11 mouse cellular contexts compared by ENCODE assay signal in genomic region chr1:37248406-37248805, GRCm38 (mm10). TPM values are rescaled to one million over a fixed set of nuclear protein-coding genes. Genes with fewer than 3 reads are reported as not detected.
DNase-seq lines count a peak whose midpoint lies in the region; ATAC-seq and TF ChIP-seq lines count a peak whose summit lies in the region.
"Had no signal": no experiment of that assay in that cellular context is flagged by ENCODE, and none has a peak within 500 bp of the region (broad histone marks: within the 10 kb centered on the region; RNA-seq: fewer than 3 reads in every experiment).

No protein-coding gene starts in this region.

- no peak overlapping the region for H3K4me2 ChIP-seq in heart, embryonic 12.5 days
- H3K4me2 ChIP-seq in intestine, postnatal 0 days (replicated peaks; ENCODE audit: low read depth) = no peak overlapping the region
- H3K4me2 ChIP-seq: limb, embryonic 12.5 days had no signal

- no peak for TF ChIP-seq CTCF in C2C12 (IDR thresholded peaks at IDR 0.05; ENCODE audit: control insufficient read depth, insufficient read depth, insufficient read length)
- TF ChIP-seq CTCF in intestine, postnatal 0 days (IDR thresholded peaks at IDR 0.05; ENCODE audit: low read depth) = no peak

- no peak overlapping the region for H3K27ac ChIP-seq in heart, embryonic 12.5 days (ENCODE audit: poor library complexity, severe bottlenecking)
- no peak overlapping the region for H3K27ac ChIP-seq in intestine, postnatal 0 days (ENCODE audit: low read depth, low read length)
- H3K27ac ChIP-seq: limb, embryonic 12.5 days had no signal

- no peak for ATAC-seq in heart, embryonic 12.5 days (ENCODE audit: insufficient number of reproducible peaks, low FRiP score)
- no peak for ATAC-seq in intestine, postnatal 0 days
- ATAC-seq: intestine, embryonic 16.5 days had no signal

- H3K27me3 ChIP-seq in heart, embryonic 12.5 days (replicated peaks) = no peaks in the 10 kb centered on the region; the same call in 1 of the 2 replicates
- H3K27me3 ChIP-seq in C2C12 (ENCODE audit: control insufficient read depth, insufficient read depth, insufficient read length) = no peaks in the 10 kb centered on the region
- no peaks in the 10 kb centered on the region for H3K27me3 ChIP-seq in intestine, postnatal 0 days (replicated peaks; ENCODE audit: control insufficient read depth, insufficient read depth, low read length)
- H3K27me3 ChIP-seq: limb, embryonic 12.5 days had no signal

- no peak overlapping the region for H3K9ac ChIP-seq in heart, embryonic 12.5 days
- H3K9ac ChIP-seq in intestine, postnatal 0 days (ENCODE audit: low read depth, low read length) = no peak overlapping the region
- H3K9ac ChIP-seq: limb, embryonic 12.5 days had no signal

- H3K79me3 ChIP-seq in C2C12 (ENCODE audit: low read depth) = no peaks in the 10 kb centered on the region

- no peak overlapping the region for H3K4me3 ChIP-seq in heart, embryonic 12.5 days
- H3K4me3 ChIP-seq in C2C12 (ENCODE audit: insufficient read depth, poor library complexity, severe bottlenecking) = no peak overlapping the region
- no peak overlapping the region for H3K4me3 ChIP-seq in intestine, postnatal 0 days (ENCODE audit: low read depth, low read length)
- H3K4me3 ChIP-seq: limb, embryonic 12.5 days had no signal

- H3K4me1 ChIP-seq in heart, embryonic 12.5 days (replicated peaks) = no peaks in the 10 kb centered on the region
- H3K4me1 ChIP-seq in intestine, postnatal 0 days (replicated peaks; ENCODE audit: control insufficient read depth, insufficient read depth, low read length) = no peaks in the 10 kb centered on the region

- peak; percentile 25 to 36 for DNase-seq in heart, adult 18-20 months
- DNase-seq in c-Kit-positive CD71-negative TER-119-negative erythroid progenitor cells, embryonic 14.5 days (ENCODE audit: low read depth) = peak; percentile 12
- DNase-seq in lung, postnatal 10 days = peak; percentile 34
- DNase-seq in retina, embryonic 14.5 days (ENCODE audit: low spot score) = no peak
- DNase-seq in layer of hippocampus, postnatal 14 days (ENCODE audit: low spot score in 2 of 2) = no peak
- DNase-seq: cerebellum, adult 9-10 months had no signal

- H3K79me2 ChIP-seq in C2C12 (ENCODE audit: control insufficient read depth, insufficient read depth) = no peaks in the 10 kb centered on the region

- WGBS in heart, embryonic 12.5 days = 51% methylated on average over 2 of the region's 2 CpGs
- 35% methylated on average over 2 of the region's 2 CpGs for WGBS in intestine, postnatal 0 days

- no peak overlapping the region for H3ac ChIP-seq in C2C12 (ENCODE audit: control insufficient read depth, insufficient read length, low read depth)

- no peaks in the 10 kb centered on the region for H3K9me3 ChIP-seq in heart, embryonic 12.5 days (replicated peaks)
- no peaks in the 10 kb centered on the region for H3K9me3 ChIP-seq in intestine, postnatal 0 days (ENCODE audit: control insufficient read depth)
- H3K9me3 ChIP-seq: limb, embryonic 12.5 days had no signal

- H3K36me3 ChIP-seq in heart, embryonic 12.5 days = no peaks in the 10 kb centered on the region
- no peaks in the 10 kb centered on the region for H3K36me3 ChIP-seq in C2C12 (ENCODE audit: control insufficient read depth, insufficient read depth)
- H3K36me3 ChIP-seq in intestine, postnatal 0 days (ENCODE audit: control insufficient read depth, insufficient read depth) = no peaks in the 10 kb centered on the region
- H3K36me3 ChIP-seq: limb, embryonic 12.5 days had no signal

TF ChIP-seq in C2C12, 6 proteins besides CTCF, POLR2A, EP300 and RAD21:
- TF ChIP-seq FOSL1 (IDR thresholded peaks at IDR 0.05; ENCODE audit: insufficient read depth, low read length, poor library complexity, severe bottlenecking) (peak; percentile 19), USF1 (IDR thresholded peaks at IDR 0.05; ENCODE audit: low read depth) (no peak)
TF ChIP-seq in C2C12: peak in this region for 1.

RNA-seq across cellular contexts. Expression of gene Cnga3, which starts 34.2 kb away (rescaled TPM):
- total RNA-seq in heart, adult 18-20 months (2021) = 1 to 10 TPM; 1.7 to 1.8 TPM
- polyA plus RNA-seq in heart, embryonic 12.5 days (2016; fragmentation: Nextera tagmentation; extraction: Ambion mirVana) = not detected in 2 replicates
- 0.02 TPM for polyA plus RNA-seq in C2C12 (2012; fragmentation: generic; extraction: Trizol)
- 0.42 and 0.47 TPM in 2 replicates for polyA plus RNA-seq in intestine, postnatal 0 days (2015; fragmentation: Nextera tagmentation; extraction: Ambion mirVana)
- total RNA-seq in layer of hippocampus, postnatal 14 days (2021) = under 1 TPM; 0.81 to 0.85 TPM
- polyA plus RNA-seq: limb, embryonic 12.5 days had no signal

RNA-seq across cellular contexts. Expression of gene Inpp4a, which starts 51.3 kb away (rescaled TPM):
- total RNA-seq in heart, adult 18-20 months (2021) = 10 to 100 TPM; 19.3 to 22.1 TPM
- 14.9 and 15.4 TPM in 2 replicates for polyA plus RNA-seq in heart, embryonic 12.5 days (2016; fragmentation: Nextera tagmentation; extraction: Ambion mirVana)
- polyA plus RNA-seq in C2C12 (2012; fragmentation: generic; extraction: Trizol) = 2.4 TPM
- 7.8 and 9.5 TPM in 2 replicates for polyA plus RNA-seq in intestine, postnatal 0 days (2015; fragmentation: Nextera tagmentation; extraction: Ambion mirVana)
- 100 to 1,000 TPM; 123 to 132 TPM for total RNA-seq in layer of hippocampus, postnatal 14 days (2021)

Comparison
In these comparisons a context has a peak if more than half of its experiments do, and no peak if none do; other contexts are left out.
1. DNase-seq: peak in heart, adult 18-20 months (2 of 2), c-Kit-positive CD71-negative TER-119-negative erythroid progenitor cells, embryonic 14.5 days (single experiment) and lung, postnatal 10 days (single experiment); none in retina, embryonic 14.5 days (single experiment) and layer of hippocampus, postnatal 14 days (0 of 2).